Mouse (Mus musculus): ENCODE results near the gene Ergic3.

The Ergic3 gene

DNA sequence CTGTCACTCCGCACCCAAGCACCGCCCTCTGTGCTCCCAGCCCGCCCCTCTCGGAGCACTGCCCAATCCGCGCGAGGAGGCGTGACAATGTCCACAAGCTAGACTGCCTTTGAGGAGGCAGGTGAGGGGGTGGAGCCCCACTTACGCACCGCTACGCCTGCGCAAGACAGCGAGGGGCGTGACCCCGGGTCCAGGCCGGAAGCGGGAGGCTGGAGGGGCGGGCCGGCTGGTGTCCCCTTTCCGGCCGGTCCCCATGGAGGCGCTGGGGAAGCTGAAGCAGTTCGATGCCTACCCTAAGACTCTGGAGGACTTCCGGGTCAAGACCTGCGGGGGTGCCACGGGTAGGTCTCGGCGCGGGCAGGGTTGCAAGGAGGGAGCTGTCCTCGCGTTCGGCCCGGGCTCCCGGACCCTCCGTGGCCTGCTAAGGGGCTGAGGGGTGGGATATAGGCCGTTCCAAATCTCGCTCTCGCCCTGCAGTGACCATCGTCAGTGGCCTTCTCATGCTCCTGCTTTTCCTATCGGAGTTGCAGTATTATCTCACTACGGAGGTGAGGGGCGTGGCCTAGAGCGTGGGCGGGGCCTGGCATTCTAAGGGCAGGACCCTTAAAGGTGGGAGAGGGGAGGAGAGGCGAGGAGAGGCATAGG is at the start of gene Ergic3, which contains the start of gene 6430550D23Rik:
Ergic3 (plus strand) TSS at position 158 of the 645 bp plus-strand sequence.
6430550D23Rik (minus strand) TSS at position 90 of the 645 bp plus-strand sequence.
- H3K27me3 ChIP-seq (ENCODE audit: control insufficient read depth, insufficient read depth, low read length, poor library complexity, severe bottlenecking), result no peaks in the 10 kb centered on the region

DNA sequence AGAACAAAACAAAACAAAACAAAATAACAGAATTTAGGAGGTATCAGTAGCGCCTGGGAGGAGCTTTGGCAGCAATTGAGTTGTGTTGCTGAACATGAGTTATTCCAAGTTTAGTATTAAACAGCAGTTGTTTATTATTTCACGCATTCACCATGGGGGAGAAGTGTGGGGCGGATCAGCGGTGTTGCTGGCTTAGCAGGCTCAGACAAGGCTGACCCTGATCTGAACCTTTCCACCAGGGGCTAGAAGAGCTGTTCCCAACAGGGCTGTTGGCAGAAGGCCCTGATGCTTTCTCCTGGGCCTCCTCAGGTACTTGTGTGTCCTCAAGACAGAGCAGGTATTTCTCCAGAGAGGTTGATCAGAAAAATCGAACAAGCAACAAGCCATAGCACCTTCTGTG is 47.9 kb upstream of the Ergic3 start:
- H3K27me3 ChIP-seq (ENCODE audit: control insufficient read depth, insufficient read depth, low read length, poor library complexity, severe bottlenecking), result no peaks in the 10 kb centered on the region
- no peak for DNase-seq (ENCODE audit: low read depth, low spot score)
- peaks cover 8% of the 10 kb centered on the region for H3K36me3 ChIP-seq (ENCODE audit: control insufficient read depth, insufficient read depth, low read length, poor library complexity, severe bottlenecking)

More for the DNA sequence above, at the start of gene Ergic3, which contains the start of gene 6430550D23Rik:
- DNase-seq (ENCODE audit: low read depth, low spot score), result peak; percentile 99
- H3K36me3 ChIP-seq (ENCODE audit: control insufficient read depth, insufficient read depth, low read length, poor library complexity, severe bottlenecking), result no peaks in the 10 kb centered on the region; the same call in 1 of the 2 replicates

DNA sequence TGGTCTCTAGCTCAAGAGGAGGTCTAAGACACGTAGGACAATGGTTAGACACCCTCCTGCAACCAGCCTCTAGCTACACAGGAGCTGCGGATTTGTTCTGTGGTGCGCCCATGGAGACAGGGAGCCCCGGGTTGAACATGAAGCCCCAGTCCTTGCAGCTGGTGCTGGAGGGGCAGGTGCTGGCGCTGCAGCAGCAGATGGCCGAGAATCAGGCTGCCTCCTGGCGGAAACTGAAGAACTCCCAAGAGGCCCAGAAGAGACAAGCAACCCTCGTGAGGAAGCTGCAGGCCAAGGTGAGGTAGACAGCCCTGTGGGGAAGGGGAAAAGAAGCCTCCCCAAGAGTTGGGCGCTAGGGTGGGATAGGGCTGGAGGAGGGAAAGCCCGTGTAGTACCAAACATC is 46.0 kb upstream of the Ergic3 start:
- no peaks in the 10 kb centered on the region for H3K27me3 ChIP-seq (ENCODE audit: control insufficient read depth, insufficient read depth, low read length, poor library complexity, severe bottlenecking)
- DNase-seq (ENCODE audit: low read depth, low spot score), result peak; percentile 63
- H3K36me3 ChIP-seq (ENCODE audit: control insufficient read depth, insufficient read depth, low read length, poor library complexity, severe bottlenecking), result peaks cover 8% of the 10 kb centered on the region

DNA sequence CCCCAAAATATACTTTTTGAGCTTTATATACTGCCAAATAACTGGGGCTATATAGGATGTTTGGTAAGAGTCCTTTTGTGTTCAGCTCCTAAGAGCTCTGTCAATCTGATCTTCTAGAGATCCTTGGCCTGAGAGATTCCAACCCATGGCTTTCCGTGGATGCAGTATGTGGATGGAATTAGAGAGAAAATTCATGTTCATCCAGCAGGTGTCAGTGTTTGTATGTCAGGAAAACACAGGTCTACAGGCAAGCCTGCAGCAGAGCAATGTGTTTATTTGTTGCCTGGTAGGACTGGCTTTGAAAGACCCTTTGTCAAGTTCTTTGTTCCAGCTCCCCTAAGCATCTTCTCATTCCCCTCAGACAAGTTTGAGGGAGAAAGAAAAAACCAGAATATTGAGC is 44.9 kb upstream of the Ergic3 start:
- Histone ChIP-seq H3K27me3 (ENCODE audit: control insufficient read depth, insufficient read depth, low read length, poor library complexity, severe bottlenecking) (no peaks in the 10 kb centered on the region), H3K36me3 (ENCODE audit: control insufficient read depth, insufficient read depth, low read length, poor library complexity, severe bottlenecking) (peaks cover 8% of the 10 kb centered on the region)
- DNase-seq (ENCODE audit: low read depth, low spot score), result peak; percentile 48

DNA sequence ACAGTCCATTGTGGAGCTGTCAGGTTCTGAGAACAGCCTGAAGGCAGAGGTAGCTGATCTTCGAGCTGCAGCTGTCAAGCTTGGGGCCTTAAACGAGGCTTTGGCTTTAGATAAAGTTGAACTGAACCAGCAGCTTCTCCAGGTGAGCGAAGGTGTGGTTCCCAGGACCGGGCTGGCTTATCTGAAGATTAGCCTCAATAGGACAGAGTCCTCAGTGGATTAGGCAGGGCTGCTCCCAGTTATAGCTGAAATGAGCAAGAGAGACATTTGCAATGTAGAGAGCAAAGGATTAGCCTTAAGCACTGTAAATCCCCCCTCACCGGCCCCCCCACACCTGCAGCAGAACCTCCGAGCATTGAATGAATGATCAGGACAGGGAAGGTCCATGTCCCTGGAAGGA is 34.5 kb upstream of the Ergic3 start:
- H3K27me3 ChIP-seq (ENCODE audit: control insufficient read depth, insufficient read depth, low read length, poor library complexity, severe bottlenecking), result no peaks in the 10 kb centered on the region
- no peak for DNase-seq (ENCODE audit: low read depth, low spot score)
- H3K36me3 ChIP-seq (ENCODE audit: control insufficient read depth, insufficient read depth, low read length, poor library complexity, severe bottlenecking), result peaks cover 9% of the 10 kb centered on the region

DNA sequence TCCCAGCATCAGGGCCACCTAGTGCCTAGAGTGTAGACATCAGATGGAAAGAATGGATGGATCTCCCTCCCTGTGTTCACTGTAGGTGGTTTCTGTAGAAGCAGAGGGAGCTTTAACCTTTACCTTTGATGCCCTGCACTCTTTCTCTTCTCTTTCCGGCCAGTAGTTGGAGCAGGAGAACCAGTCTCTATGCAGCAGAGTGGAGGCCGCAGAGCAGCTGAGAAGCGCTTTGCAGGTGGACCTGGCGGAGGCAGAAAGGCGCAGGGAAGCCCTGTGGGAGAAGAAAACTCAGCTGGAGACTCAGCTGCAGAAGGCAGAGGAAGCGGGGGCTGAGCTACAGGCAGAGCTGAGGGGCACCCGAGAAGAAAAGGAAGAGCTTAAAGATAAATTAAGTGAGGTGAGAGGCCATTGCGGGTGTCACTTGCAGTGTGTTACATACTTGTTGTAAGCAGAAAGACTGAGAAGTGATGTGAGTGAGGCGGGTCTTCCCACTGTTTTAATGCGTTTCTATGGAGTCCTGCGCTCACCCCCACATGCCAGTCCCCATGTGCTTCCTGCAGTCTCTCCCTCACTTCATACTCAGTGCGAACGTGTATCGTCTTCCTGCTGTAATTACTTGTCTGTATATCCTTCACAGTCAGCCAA is 33.6 kb upstream of the Ergic3 start:
- peak; percentile 55 for DNase-seq (ENCODE audit: low read depth, low spot score)

DNA sequence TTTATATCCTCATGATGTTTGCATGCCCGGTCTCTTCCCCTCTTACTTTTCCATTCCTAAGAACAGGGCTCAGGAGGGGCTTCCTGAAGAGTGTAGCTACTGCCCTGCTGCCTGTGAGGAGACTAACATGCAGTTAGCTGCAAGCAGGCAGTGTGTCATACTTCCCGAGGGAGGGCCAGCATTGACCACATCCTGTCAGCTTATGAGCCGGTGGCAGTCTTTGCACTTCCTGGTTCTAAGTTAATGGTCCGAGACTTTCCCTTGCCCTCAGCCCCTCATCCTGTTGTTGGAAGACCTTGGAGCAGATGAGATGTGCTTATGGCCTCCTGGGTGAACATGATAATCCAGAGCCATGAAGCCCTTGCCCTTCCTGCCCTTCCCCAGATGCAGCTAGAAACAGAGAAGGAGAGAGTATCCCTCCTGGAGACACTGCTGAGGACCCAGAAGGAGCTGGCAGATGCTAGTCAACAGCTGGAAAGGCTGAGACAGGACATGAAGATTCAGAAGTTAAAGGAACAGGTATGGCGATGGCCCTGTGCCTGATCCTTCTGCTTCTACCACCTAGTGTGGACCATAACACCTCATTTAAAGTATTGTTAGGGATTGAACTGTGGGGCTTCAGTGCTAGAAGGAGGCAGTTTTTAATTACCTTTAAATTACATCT is 28.4 kb upstream of the Ergic3 start:
- H3K27me3 ChIP-seq (ENCODE audit: control insufficient read depth, insufficient read depth, low read length, poor library complexity, severe bottlenecking), result no peaks in the 10 kb centered on the region
- DNase-seq (ENCODE audit: low read depth, low spot score), result peak; percentile 72
- H3K36me3 ChIP-seq (ENCODE audit: control insufficient read depth, insufficient read depth, low read length, poor library complexity, severe bottlenecking), result peaks cover 2% of the 10 kb centered on the region; the same call in 1 of the 2 replicates

More for the DNA sequence above, 33.6 kb upstream of the Ergic3 start:
- Histone ChIP-seq H3K27me3 (ENCODE audit: control insufficient read depth, insufficient read depth, low read length, poor library complexity, severe bottlenecking) (no peaks in the 10 kb centered on the region), H3K36me3 (ENCODE audit: control insufficient read depth, insufficient read depth, low read length, poor library complexity, severe bottlenecking) (peaks cover 6% of the 10 kb centered on the region)

DNA sequence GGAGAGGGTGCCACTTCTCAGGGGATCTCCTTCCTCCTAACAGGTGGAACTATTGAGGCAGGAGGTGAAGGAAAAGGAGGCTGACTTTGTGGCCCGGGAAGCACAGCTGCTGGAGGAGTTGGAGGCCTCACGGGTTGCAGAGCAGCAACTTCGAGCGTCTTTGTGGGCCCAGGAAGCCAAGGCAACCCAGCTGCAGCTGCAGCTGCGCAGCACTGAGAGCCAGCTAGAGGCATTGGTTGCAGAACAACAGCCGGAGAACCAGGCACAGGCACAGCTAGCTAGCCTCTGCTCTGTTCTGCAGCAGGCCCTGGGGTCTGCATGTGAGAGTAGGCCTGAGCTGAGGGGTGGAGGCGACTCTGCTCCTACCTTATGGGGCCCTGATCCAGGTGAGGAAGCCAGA is 22.1 kb upstream of the Ergic3 start:
- no peak for DNase-seq (ENCODE audit: low read depth, low spot score)
- Histone ChIP-seq H3K27me3 (ENCODE audit: control insufficient read depth, insufficient read depth, low read length, poor library complexity, severe bottlenecking) (no peaks in the 10 kb centered on the region), H3K36me3 (ENCODE audit: control insufficient read depth, insufficient read depth, low read length, poor library complexity, severe bottlenecking) (peaks cover 18% of the 10 kb centered on the region)

DNA sequence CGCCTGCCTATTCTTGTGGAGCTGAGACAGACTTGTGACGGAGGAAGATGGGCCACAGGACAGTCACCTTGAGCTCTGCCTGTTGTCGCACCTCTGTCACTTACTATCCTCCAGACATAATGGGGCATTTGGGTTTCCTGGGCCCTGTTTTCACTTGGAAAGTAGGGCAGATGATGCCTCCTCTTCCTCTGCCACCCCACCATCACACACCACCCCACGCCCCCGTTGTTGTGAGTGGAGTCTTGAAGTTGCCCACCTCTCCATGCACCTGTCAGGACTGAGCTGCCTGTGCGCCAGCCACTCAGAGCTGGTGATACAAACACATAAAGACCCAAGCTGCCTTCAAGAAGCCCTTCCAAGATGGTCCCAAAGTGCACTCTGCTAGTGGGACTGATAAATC is 20.7 kb upstream of the Ergic3 start:
- peaks cover 23% of the 10 kb centered on the region for H3K36me3 ChIP-seq (ENCODE audit: control insufficient read depth, insufficient read depth, low read length, poor library complexity, severe bottlenecking)

DNA sequence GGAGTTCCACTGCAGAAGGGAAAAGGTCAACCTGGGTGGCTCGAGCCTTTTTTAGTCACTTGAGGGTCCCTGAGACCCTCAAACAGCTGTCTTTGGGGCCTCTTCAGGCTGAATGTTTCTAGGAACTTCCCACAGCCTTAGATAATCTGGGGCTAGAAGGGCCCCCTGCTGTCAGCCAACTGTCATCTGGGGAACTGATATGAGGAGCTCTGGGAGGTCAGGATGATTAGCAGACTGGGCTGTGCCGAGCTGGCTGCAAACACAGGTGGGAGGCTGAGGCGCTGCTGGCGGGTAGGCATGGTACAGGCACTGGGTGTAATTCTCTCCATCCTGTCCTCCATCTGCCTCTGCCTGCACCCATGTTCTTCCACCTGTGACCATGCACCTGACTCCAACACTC is 18.8 kb upstream of the Ergic3 start:
- no peak for DNase-seq (ENCODE audit: low read depth, low spot score)
- Histone ChIP-seq H3K36me3 (ENCODE audit: control insufficient read depth, insufficient read depth, low read length, poor library complexity, severe bottlenecking) (peaks cover 23% of the 10 kb centered on the region), H3K27me3 (ENCODE audit: control insufficient read depth, insufficient read depth, low read length, poor library complexity, severe bottlenecking) (no peaks in the 10 kb centered on the region)

More for the DNA sequence above, 20.7 kb upstream of the Ergic3 start:
- no peaks in the 10 kb centered on the region for H3K27me3 ChIP-seq (ENCODE audit: control insufficient read depth, insufficient read depth, low read length, poor library complexity, severe bottlenecking)
- DNase-seq (ENCODE audit: low read depth, low spot score), result no peak

DNA sequence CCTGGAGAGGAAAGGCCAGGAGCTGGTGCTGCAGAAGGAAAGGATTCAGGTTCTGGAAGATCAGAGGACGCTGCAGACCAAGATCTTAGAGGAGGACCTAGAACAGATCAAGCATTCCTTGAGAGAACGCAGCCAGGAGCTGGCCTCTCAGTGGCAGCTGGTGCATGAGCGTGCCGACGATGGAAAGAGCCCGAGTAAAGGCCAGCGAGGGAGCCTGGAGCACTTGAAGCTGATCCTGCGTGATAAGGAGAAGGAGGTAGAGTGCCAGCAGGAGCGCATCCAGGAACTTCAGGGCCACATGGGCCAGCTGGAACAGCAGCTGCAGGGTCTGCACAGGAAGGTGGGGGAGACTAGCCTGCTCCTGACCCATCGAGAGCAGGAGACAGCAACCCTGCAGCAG is 16.7 kb upstream of the Ergic3 start:
- DNase-seq (ENCODE audit: low read depth, low spot score), result no peak
- H3K36me3 ChIP-seq (ENCODE audit: control insufficient read depth, insufficient read depth, low read length, poor library complexity, severe bottlenecking), result peaks cover 17% of the 10 kb centered on the region
- no peaks in the 10 kb centered on the region for H3K27me3 ChIP-seq (ENCODE audit: control insufficient read depth, insufficient read depth, low read length, poor library complexity, severe bottlenecking)

DNA sequence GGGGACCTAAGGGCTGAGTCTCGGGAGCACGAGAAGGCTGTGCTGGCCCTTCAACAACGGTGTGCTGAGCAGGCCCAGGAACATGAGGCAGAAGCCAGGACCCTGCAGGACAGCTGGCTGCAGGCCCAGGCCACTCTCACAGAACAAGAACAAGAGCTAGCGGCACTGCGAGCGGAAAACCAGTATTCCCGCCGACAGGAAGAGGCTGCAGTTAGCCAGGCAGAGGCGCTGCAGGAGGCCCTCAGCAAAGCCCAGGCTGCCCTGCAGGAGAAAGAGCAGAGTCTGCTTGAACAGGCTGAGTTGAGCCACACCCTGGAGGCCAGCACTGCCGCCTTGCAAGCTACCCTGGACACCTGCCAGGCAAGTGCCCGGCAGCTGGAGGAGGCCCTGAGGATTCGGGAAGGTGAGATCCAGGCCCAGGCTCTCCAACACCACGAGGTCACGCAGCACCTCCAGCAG is 16.0 kb upstream of the Ergic3 start:
- peaks cover 14% of the 10 kb centered on the region for H3K36me3 ChIP-seq (ENCODE audit: control insufficient read depth, insufficient read depth, low read length, poor library complexity, severe bottlenecking)
- no peaks in the 10 kb centered on the region for H3K27me3 ChIP-seq (ENCODE audit: control insufficient read depth, insufficient read depth, low read length, poor library complexity, severe bottlenecking)
- no peak for DNase-seq (ENCODE audit: low read depth, low spot score)

DNA sequence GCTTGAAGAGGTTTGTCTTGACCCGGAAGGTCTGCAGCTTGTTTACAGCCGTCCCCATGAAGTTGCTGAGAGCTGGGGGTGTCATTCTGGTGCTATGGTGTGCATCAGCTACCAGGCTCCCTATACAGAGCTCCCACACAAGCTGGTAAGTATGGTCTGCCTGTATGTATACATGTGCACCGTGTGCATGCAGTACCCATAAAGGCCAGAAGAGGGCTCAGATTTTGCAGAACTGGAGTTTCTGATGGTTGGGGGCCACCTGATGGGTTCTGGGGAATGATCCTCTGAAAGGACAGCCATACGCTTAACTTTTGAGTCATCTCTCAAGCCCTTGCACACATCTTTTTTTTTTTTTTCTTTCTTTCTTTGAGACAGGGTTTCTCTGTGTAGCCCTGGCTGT is 2.5 kb upstream of the Ergic3 start:
- DNase-seq (ENCODE audit: low read depth, low spot score), result peak; percentile 45
- Histone ChIP-seq H3K36me3 (ENCODE audit: control insufficient read depth, insufficient read depth, low read length, poor library complexity, severe bottlenecking) (no peaks in the 10 kb centered on the region), H3K27me3 (ENCODE audit: control insufficient read depth, insufficient read depth, low read length, poor library complexity, severe bottlenecking) (no peaks in the 10 kb centered on the region)

DNA sequence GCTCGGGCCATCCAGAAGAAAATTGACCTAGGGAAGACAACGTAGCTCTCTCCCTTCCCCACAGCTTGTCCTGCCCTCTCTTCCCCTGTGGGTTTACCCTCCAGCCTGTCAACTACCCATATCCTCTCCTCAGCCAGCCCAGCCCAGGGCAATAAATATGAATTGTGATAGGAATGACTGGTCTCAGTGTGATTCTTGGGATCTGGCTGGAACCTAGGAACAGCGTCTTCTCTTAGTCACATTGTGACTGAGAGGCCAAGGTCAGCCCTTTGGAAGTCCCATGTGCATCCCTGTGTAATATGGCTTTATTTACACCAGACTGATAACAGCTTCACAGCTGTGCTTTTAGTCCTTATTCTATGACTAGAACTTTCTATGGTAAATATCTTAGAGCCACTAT is 10.3 kb downstream of the Ergic3 start:
- H3K36me3 ChIP-seq (ENCODE audit: control insufficient read depth, insufficient read depth, low read length, poor library complexity, severe bottlenecking), result peaks cover 13% of the 10 kb centered on the region
- no peak for DNase-seq (ENCODE audit: low read depth, low spot score)
- H3K27me3 ChIP-seq (ENCODE audit: control insufficient read depth, insufficient read depth, low read length, poor library complexity, severe bottlenecking), result no peaks in the 10 kb centered on the region

DNA sequence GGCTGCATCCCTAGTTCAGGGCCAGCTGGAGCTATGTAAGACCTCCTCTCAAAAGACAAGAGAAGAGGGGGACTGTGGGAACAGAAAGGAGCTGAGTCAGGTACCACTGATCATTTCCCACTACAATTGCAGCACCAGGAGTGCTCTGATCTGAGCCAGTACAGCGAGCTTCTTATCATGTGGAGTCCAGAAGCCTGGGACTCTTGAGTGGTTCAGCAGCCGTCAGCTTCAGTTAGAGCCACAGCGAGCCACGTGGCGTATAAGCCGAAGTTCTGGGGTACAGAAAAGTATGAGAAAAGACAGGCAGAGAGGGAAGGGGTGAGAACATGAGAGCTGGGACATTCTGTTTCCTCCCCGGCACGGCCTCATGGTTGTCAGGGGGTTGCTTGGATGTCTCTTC is 13.4 kb downstream of the Ergic3 start:
- peaks cover 6% of the 10 kb centered on the region for H3K36me3 ChIP-seq (ENCODE audit: control insufficient read depth, insufficient read depth, low read length, poor library complexity, severe bottlenecking)
- H3K27me3 ChIP-seq (ENCODE audit: control insufficient read depth, insufficient read depth, low read length, poor library complexity, severe bottlenecking), result no peaks in the 10 kb centered on the region
- no peak for DNase-seq (ENCODE audit: low read depth, low spot score)

Data from splenic B cell, adult 2 months (primary cell).